Mouse (Mus musculus) hindbrain, embryonic 16.5 days (tissue): ENCODE data around the gene Gm21095. TPM values are rescaled to one million over a fixed set of nuclear protein-coding genes. Genes with fewer than 3 reads are reported as not detected.
"Not testable (repeated sequence)": the region's sequence is repeated elsewhere in the genome, so short reads cannot be mapped to it uniquely, and the experiment has no call there.

Experiments
- ATAC-seq: fragments of 200-750 bp; cut with Nextera tagmentation; 2 replicates; pipeline ENCODE4 v1.8.0; 2017; ENCODE audit warnings: moderate TSS enrichment, moderate library complexity
- H3K27ac ChIP-seq: fragments of 300-500 bp; sonication (generic); 2 replicates; pipeline ENCODE4 v1.5.1; 2014; ENCODE audit warnings: low read depth, mild to moderate bottlenecking, control low read depth, low read length, moderate library complexity
- H3K27me3 ChIP-seq: fragments of 300-500 bp; sonication (generic); replicated peaks from 2 replicates; pipeline ENCODE4 v1.6.1; 2014; ENCODE audit warnings: low read length; ENCODE audit not compliant: control insufficient read depth, insufficient read depth
- H3K36me3 ChIP-seq: fragments of 300-500 bp; sonication (generic); 2 replicates; pipeline ENCODE4 v1.6.1; 2014; ENCODE audit warnings: mild to moderate bottlenecking, low read length, moderate library complexity, mixed read lengths; ENCODE audit not compliant: control insufficient read depth, insufficient read depth
- H3K4me1 ChIP-seq: fragments of 300-500 bp; sonication (generic); 2 replicates; pipeline ENCODE4 v1.6.1; 2014; ENCODE audit warnings: low read depth, low read length; ENCODE audit not compliant: control insufficient read depth, insufficient read depth
- H3K4me2 ChIP-seq: fragments of 300-500 bp; sonication (generic); 2 replicates; pipeline ENCODE4 v1.6.1; 2014; ENCODE audit warnings: mild to moderate bottlenecking, low read length, control low read depth, moderate library complexity
- H3K4me3 ChIP-seq: fragments of 300-500 bp; sonication (generic); 2 replicates; pipeline ENCODE4 v1.5.1; 2014; ENCODE audit warnings: mild to moderate bottlenecking, low read length, control low read depth, moderate library complexity
- H3K9ac ChIP-seq: fragments of 300-500 bp; sonication (generic); 2 replicates; pipeline ENCODE4 v1.6.1; 2014; ENCODE audit warnings: low read depth, mild to moderate bottlenecking, control low read depth, low read length, moderate library complexity
- H3K9me3 ChIP-seq: fragments of 300-500 bp; sonication (generic); 2 replicates; pipeline ENCODE4 v1.6.1; 2014; ENCODE audit warnings: mild to moderate bottlenecking, low read length, moderate library complexity; ENCODE audit not compliant: control insufficient read depth
- WGBS: fragments of 180-500 bp; shearing (Covaris S2); extraction: QIAGEN DNeasy Blood & Tissue Kit; methylation state at CpG from one replicate; pipeline ENCODE4 v1.1.7; 2014; 5-methylcytosine and 5-hydroxymethylcytosine counted together
- polyA plus RNA-seq: library from polyadenylated mRNA; unstranded; fragments of >200 nt; fragmentation: Nextera tagmentation; extraction: Ambion mirVana; gene quantifications from 2 replicates; pipeline ENCODE4 v1.2.1, GENCODE M21; 2015

Gene Gm21095
- not detected in 2 replicates for polyA plus RNA-seq

DNA sequence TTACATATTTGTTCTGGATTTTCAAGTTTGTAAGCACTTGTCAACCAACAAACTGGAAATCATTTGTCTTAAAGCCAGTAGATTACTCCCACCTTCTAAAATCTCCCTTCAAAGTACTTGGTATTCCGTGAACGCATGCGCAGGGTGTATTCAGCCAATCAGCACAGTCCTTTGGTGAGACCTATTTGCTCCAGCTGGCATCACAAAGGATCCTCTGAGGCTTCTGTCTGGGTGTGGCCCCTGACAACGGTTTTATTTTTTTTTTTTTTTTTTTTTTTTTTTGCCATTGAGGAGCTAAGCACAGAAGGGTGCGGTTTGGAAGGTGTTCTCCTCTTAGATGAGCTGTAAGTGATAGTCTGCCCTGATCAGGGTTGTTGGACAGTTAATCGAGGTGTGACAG lies at the start of gene Gm21095:
TSS of gene Gm21095 (plus strand) at position 301 of the 400 bp plus-strand sequence.
- ATAC-seq, H3K9me3 ChIP-seq, H3K4me2 ChIP-seq, H3K4me1 ChIP-seq, H3K9ac ChIP-seq, H3K27me3 ChIP-seq, H3K4me3 ChIP-seq, H3K27ac ChIP-seq, H3K36me3 ChIP-seq: not testable (repeated sequence)
- WGBS = no CpG with 5 or more reads among the region's 6 CpGs
